Mouse (Mus musculus) bone marrow, adult 2 months (tissue): ENCODE measurements around the gene Adtrp.

Source experiments
- CTCF ChIP-seq: fragments of 200-500 bp; IDR thresholded peaks from 2 replicates; pipeline ENCODE4 v1.5.1; 2011; ENCODE audit warnings: low read length, control low read depth; ENCODE audit not compliant: control insufficient read depth, insufficient read depth
- POLR2A ChIP-seq: fragments of 200-500 bp; IDR thresholded peaks from 2 replicates; pipeline ENCODE4 v1.6.1; 2011; ENCODE audit warnings: low read depth, mild to moderate bottlenecking, control low read depth, low read length, borderline replicate concordance; ENCODE audit not compliant: control insufficient read depth

DNA sequence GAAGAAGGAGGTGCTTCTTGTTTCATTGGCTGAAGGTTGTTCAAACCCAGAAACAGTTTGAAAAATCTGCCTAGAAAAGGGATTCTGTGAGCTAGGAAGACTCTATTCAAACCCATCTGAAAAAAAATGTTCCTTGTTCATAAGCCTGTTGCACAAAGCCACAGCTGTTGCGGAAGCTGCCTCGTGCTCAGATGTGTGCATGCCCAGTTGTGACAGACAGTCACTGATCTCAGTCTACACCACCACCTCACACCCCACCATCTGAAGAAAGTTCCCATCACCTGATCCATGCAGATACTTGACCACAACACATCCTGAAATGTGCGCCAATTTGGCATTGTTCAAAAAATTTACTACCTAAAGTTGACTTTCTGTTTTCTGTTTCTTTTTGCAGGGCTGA lies 119.7 kb downstream of the Adtrp start:
- TF ChIP-seq POLR2A: no peak
- TF ChIP-seq CTCF: no peak
